ENCODE assay signal across 17 mouse cellular contexts in genomic region chr4:114937459-114938047, GRCm38 (mm10). TPM values are rescaled to one million over a fixed set of nuclear protein-coding genes. Genes with fewer than 3 reads are reported as not detected.
A peak's percentile ranks its signal among the peaks of the same experiment; 100 is the strongest.
DNase-seq lines count a peak whose midpoint lies in the region; ATAC-seq lines count a peak whose summit lies in the region.
"Had no signal": no experiment of that assay in that cellular context is flagged by ENCODE, and none has a peak within 500 bp of the region (broad histone marks: within the 10 kb centered on the region; RNA-seq: fewer than 3 reads in every experiment).

No protein-coding gene starts in this region.

- 51% methylated on average over 4 of the region's 4 CpGs for WGBS in forebrain, embryonic 16.5 days
- 62% methylated on average over 4 of the region's 4 CpGs for WGBS in forebrain, embryonic 12.5 days
- WGBS in heart, embryonic 12.5 days, result 60% methylated on average over 4 of the region's 4 CpGs

- no peaks in the 10 kb centered on the region for H3K9me3 ChIP-seq in forebrain, embryonic 16.5 days (ENCODE audit: control insufficient read depth, low read length)
- no peaks in the 10 kb centered on the region for H3K9me3 ChIP-seq in forebrain, embryonic 12.5 days
- H3K9me3 ChIP-seq in heart, embryonic 12.5 days (replicated peaks), result no peaks in the 10 kb centered on the region
- H3K9me3 ChIP-seq: hindbrain, embryonic 12.5 days had no signal

- peaks cover 6% of the 10 kb centered on the region for H3K27me3 ChIP-seq in forebrain, embryonic 16.5 days (replicated peaks; ENCODE audit: control insufficient read depth, insufficient read depth, low read length)
- H3K27me3 ChIP-seq in forebrain, embryonic 12.5 days, result peaks cover 18% of the 10 kb centered on the region
- peaks cover 60% of the 10 kb centered on the region for H3K27me3 ChIP-seq in heart, embryonic 12.5 days (replicated peaks)

- peak; percentile 43 to 50 for DNase-seq in heart, adult 9 months (ENCODE audit: low spot score in 2 of 2)
- peak; percentile 42 for DNase-seq in NIH3T3 (ENCODE audit: low read depth)
- peak; percentile 27 to 39 for DNase-seq in heart, postnatal 10 days
- no peak for DNase-seq in kidney, adult 18-20 months
- DNase-seq: cerebellum, adult 8-10 months; kidney, postnatal 25 days had no signal

- intact Hi-C loops in heart, postnatal 10 days (cut with DNase I), result no loop called here

- no peak overlapping the region for H3K4me3 ChIP-seq in forebrain, embryonic 16.5 days (replicated peaks; ENCODE audit: low read length)
- H3K4me3 ChIP-seq in forebrain, embryonic 12.5 days (replicated peaks), result no peak overlapping the region
- H3K4me3 ChIP-seq in heart, embryonic 12.5 days, result no peak overlapping the region
- H3K4me3 ChIP-seq: hindbrain, embryonic 12.5 days had no signal

- H3K27ac ChIP-seq in forebrain, embryonic 16.5 days (ENCODE audit: low read length), result no peak overlapping the region
- no peak overlapping the region for H3K27ac ChIP-seq in forebrain, embryonic 12.5 days
- H3K27ac ChIP-seq in heart, embryonic 12.5 days (ENCODE audit: poor library complexity, severe bottlenecking), result no peak overlapping the region
- H3K27ac ChIP-seq: hindbrain, embryonic 12.5 days; liver, embryonic 14.5 days had no signal

- H3K36me3 ChIP-seq in forebrain, embryonic 16.5 days (ENCODE audit: control insufficient read depth, insufficient read depth), result no peaks in the 10 kb centered on the region
- no peaks in the 10 kb centered on the region for H3K36me3 ChIP-seq in forebrain, embryonic 12.5 days (replicated peaks)
- H3K36me3 ChIP-seq in heart, embryonic 12.5 days, result no peaks in the 10 kb centered on the region
- H3K36me3 ChIP-seq: hindbrain, embryonic 12.5 days had no signal

- H3K9ac ChIP-seq in forebrain, embryonic 16.5 days (replicated peaks; ENCODE audit: low read depth, low read length), result no peak overlapping the region
- H3K9ac ChIP-seq in forebrain, embryonic 12.5 days, result no peak overlapping the region
- H3K9ac ChIP-seq in heart, embryonic 12.5 days, result no peak overlapping the region
- H3K9ac ChIP-seq: hindbrain, embryonic 12.5 days; liver, embryonic 14.5 days had no signal

- ATAC-seq in forebrain, embryonic 16.5 days, result peak; percentile 49; the same call in 1 of the 2 replicates
- ATAC-seq in forebrain, embryonic 12.5 days (ENCODE audit: low FRiP score), result no peak
- no peak for ATAC-seq in heart, embryonic 12.5 days (ENCODE audit: insufficient number of reproducible peaks, low FRiP score)
- ATAC-seq: activated CD4-positive, CD25-positive, alpha-beta regulatory T cell, adult 4 months; intestine, embryonic 16.5 days had no signal

- no peaks in the 10 kb centered on the region for H3K4me1 ChIP-seq in forebrain, embryonic 16.5 days (replicated peaks; ENCODE audit: control insufficient read depth, insufficient read depth, low read length)
- H3K4me1 ChIP-seq in forebrain, embryonic 12.5 days, result peaks cover 5% of the 10 kb centered on the region; the same call in 1 of the 2 replicates
- no peaks in the 10 kb centered on the region for H3K4me1 ChIP-seq in heart, embryonic 12.5 days (replicated peaks)

- H3K4me2 ChIP-seq in forebrain, embryonic 16.5 days (ENCODE audit: low read length), result no peak overlapping the region
- H3K4me2 ChIP-seq in forebrain, embryonic 12.5 days, result no peak overlapping the region
- H3K4me2 ChIP-seq in heart, embryonic 12.5 days, result no peak overlapping the region
- H3K4me2 ChIP-seq: hindbrain, embryonic 12.5 days had no signal

RNA-seq across cellular contexts. Expression of gene Foxe3, which starts 11.7 kb away (rescaled TPM):
- not detected in 2 replicates for polyA plus RNA-seq in forebrain, embryonic 16.5 days (2015; fragmentation: Nextera tagmentation; extraction: Ambion mirVana)
- not detected in 2 replicates for polyA plus RNA-seq in forebrain, embryonic 12.5 days (2016; fragmentation: Nextera tagmentation; extraction: Ambion mirVana)
- not detected in 2 replicates for polyA plus RNA-seq in heart, embryonic 12.5 days (2016; fragmentation: Nextera tagmentation; extraction: Ambion mirVana)
- total RNA-seq in heart, postnatal 10 days (2021), result not detected
- total RNA-seq: layer of hippocampus, postnatal 10 days; left cerebral cortex, postnatal 25 days; MEL had no signal
- polyA plus RNA-seq: activated CD4-positive, CD25-positive, alpha-beta regulatory T cell, adult 4 months; gonadal fat pad, adult 2 months; hindbrain, embryonic 12.5 days; intestine, embryonic 16.5 days; liver, embryonic 14.5 days had no signal

RNA-seq across cellular contexts. Expression of gene Foxd2, which starts 28.9 kb away (rescaled TPM):
- 0.15 TPM in 2 replicates for polyA plus RNA-seq in forebrain, embryonic 16.5 days (2015; fragmentation: Nextera tagmentation; extraction: Ambion mirVana)
- polyA plus RNA-seq in forebrain, embryonic 12.5 days (2016; fragmentation: Nextera tagmentation; extraction: Ambion mirVana), result 1.1 and 2.8 TPM in 2 replicates
- polyA plus RNA-seq in heart, embryonic 12.5 days (2016; fragmentation: Nextera tagmentation; extraction: Ambion mirVana), result 0.09 TPM in 1 of 2 replicates, not detected in the other
- total RNA-seq in heart, postnatal 10 days (2021), result under 1 TPM; 0.47 to 0.77 TPM

RNA-seq across cellular contexts. Expression of gene Cmpk1, which starts 49.5 kb away (rescaled TPM):
- polyA plus RNA-seq in forebrain, embryonic 16.5 days (2015; fragmentation: Nextera tagmentation; extraction: Ambion mirVana), result 160 and 185 TPM in 2 replicates
- polyA plus RNA-seq in forebrain, embryonic 12.5 days (2016; fragmentation: Nextera tagmentation; extraction: Ambion mirVana), result 123 and 129 TPM in 2 replicates
- polyA plus RNA-seq in heart, embryonic 12.5 days (2016; fragmentation: Nextera tagmentation; extraction: Ambion mirVana), result 66.3 and 70.7 TPM in 2 replicates
- total RNA-seq in heart, postnatal 10 days (2021), result 10 to 100 TPM; 50.4 to 55.1 TPM
